In the genomic region with DNA sequence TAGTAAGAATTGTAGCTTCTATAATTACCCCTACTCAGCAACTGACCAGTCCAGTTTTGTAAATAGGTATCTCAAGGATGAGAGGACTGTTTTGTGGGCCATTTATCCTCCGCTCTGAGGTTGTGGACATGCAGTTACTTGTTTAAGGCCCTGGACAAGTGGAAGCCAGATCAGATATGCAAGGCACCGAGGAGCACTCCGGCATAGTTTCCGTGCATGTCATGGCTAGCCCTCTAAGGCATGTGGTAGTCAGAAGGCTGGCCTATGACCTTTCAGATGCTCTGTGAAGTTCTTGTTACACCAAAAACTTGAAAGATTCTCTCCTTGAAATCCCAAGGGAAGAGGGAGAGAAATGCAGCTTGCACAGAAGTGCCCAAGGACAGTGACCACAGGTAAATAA, we compare ENCODE assay signal across 15 mouse cellular contexts.
"Had no signal": no experiment of that assay in that cellular context is flagged by ENCODE, and none has a peak within 500 bp of the region (broad histone marks: within the 10 kb centered on the region; RNA-seq: fewer than 3 reads in every experiment).

No protein-coding gene starts in this region.

- H3K27me3 ChIP-seq: limb, embryonic 13.5 days; liver, embryonic 15.5 days; neural tube, embryonic 15.5 days had no signal

- H3K27ac ChIP-seq: layer of hippocampus, adult 2 months; limb, embryonic 13.5 days; liver, embryonic 15.5 days; midbrain, embryonic 10.5 days; neural tube, embryonic 15.5 days; stomach, postnatal 0 days had no signal

- H3K36me3 ChIP-seq: liver, embryonic 15.5 days; midbrain, embryonic 10.5 days; neural tube, embryonic 15.5 days had no signal

- H3K9me3 ChIP-seq: limb, embryonic 13.5 days; liver, embryonic 15.5 days; midbrain, embryonic 10.5 days; neural tube, embryonic 15.5 days had no signal

- DNase-seq: kidney, adult 18-20 months; kidney, postnatal 10 days; kidney, postnatal 4 days; left cerebral cortex, postnatal 4 days; lung, adult 2 months; lung, postnatal 4 days; midbrain, embryonic 14.5 days; thymus, postnatal 4 days had no signal

- H3K4me1 ChIP-seq: liver, embryonic 15.5 days had no signal

- H3K4me3 ChIP-seq: layer of hippocampus, adult 2 months; limb, embryonic 13.5 days; liver, embryonic 15.5 days; midbrain, embryonic 10.5 days; myocyte; neural tube, embryonic 15.5 days had no signal
